Mouse (Mus musculus): Measurements from ENCODE around the gene Gm11011. TPM values are rescaled to one million over a fixed set of nuclear protein-coding genes. Genes with fewer than 3 reads are reported as not detected.

The Gm11011 gene
- polyA plus RNA-seq, 1 experiment from 2014 or later = not detected

GRCm38 (mm10) chr2:169597357-169597756, 9.8 kb upstream of the Gm11011 start:
- Histone ChIP-seq H3K27me3 (ENCODE audit: control insufficient read depth, insufficient read depth, low read length) (no peaks in the 10 kb centered on the region), H3K27ac (no peak overlapping the region), H3K4me3 (replicated peaks; ENCODE audit: low read length) (no peak overlapping the region), H3K36me3 (replicated peaks; ENCODE audit: control insufficient read depth, insufficient read depth) (no peaks in the 10 kb centered on the region), H3K4me2 (replicated peaks) (no peak overlapping the region), H3K4me1 (replicated peaks; ENCODE audit: control insufficient read depth, insufficient read depth, low read length) (peaks cover 15% of the 10 kb centered on the region; the same call in 1 of the 2 replicates), H3K9me3 (ENCODE audit: control insufficient read depth, low read length) (no peaks in the 10 kb centered on the region), H3K9ac (no peak overlapping the region)
- DNase-seq (ENCODE audit: low spot score) (no peak), ATAC-seq (ENCODE audit: low FRiP score) (no peak)
- 34% methylated on average over 6 of the region's 6 CpGs for WGBS

GRCm38 (mm10) chr2:169593742-169594141, 6.2 kb upstream of the Gm11011 start:
- no peak for DNase-seq (ENCODE audit: low spot score)
- Histone ChIP-seq H3K4me3 (replicated peaks; ENCODE audit: low read length) (no peak overlapping the region), H3K9ac (no peak overlapping the region), H3K27me3 (ENCODE audit: control insufficient read depth, insufficient read depth, low read length) (no peaks in the 10 kb centered on the region), H3K4me1 (replicated peaks; ENCODE audit: control insufficient read depth, insufficient read depth, low read length) (0 out of 2 replicates have a peak, but pooled peaks cover 11% of the 10 kb centered on the region), H3K9me3 (ENCODE audit: control insufficient read depth, low read length) (no peaks in the 10 kb centered on the region), H3K4me2 (replicated peaks) (no peak overlapping the region), H3K27ac (no peak overlapping the region), H3K36me3 (replicated peaks; ENCODE audit: control insufficient read depth, insufficient read depth) (no peaks in the 10 kb centered on the region)
- 56% methylated on average over 3 of the region's 3 CpGs for WGBS
- ATAC-seq (ENCODE audit: low FRiP score) = no peak

GRCm38 (mm10) chr2:169590412-169590811, 2.9 kb upstream of the Gm11011 start:
- 68% methylated on average over 8 of the region's 8 CpGs for WGBS
- DNase-seq (ENCODE audit: low spot score) (no peak), ATAC-seq (ENCODE audit: low FRiP score) (no peak)
- H3K9me3 ChIP-seq (ENCODE audit: control insufficient read depth, low read length) = no peaks in the 10 kb centered on the region
- H3K9ac ChIP-seq = no peak overlapping the region
- H3K36me3 ChIP-seq (replicated peaks; ENCODE audit: control insufficient read depth, insufficient read depth) = no peaks in the 10 kb centered on the region
- 0 out of 2 replicates have a peak, but pooled peaks cover 8% of the 10 kb centered on the region for H3K4me1 ChIP-seq (replicated peaks; ENCODE audit: control insufficient read depth, insufficient read depth, low read length)
- H3K4me2 ChIP-seq (replicated peaks) = no peak overlapping the region
- H3K4me3 ChIP-seq (replicated peaks; ENCODE audit: low read length) = no peak overlapping the region
- H3K27me3 ChIP-seq (ENCODE audit: control insufficient read depth, insufficient read depth, low read length) = no peaks in the 10 kb centered on the region
- H3K27ac ChIP-seq = no peak overlapping the region

- DNase-seq (ENCODE audit: low spot score) (no peak), ATAC-seq (ENCODE audit: low FRiP score) (no peak)
- no peaks in the 10 kb centered on the region for H3K27me3 ChIP-seq (ENCODE audit: control insufficient read depth, insufficient read depth, low read length)
- H3K36me3 ChIP-seq (replicated peaks; ENCODE audit: control insufficient read depth, insufficient read depth) = no peaks in the 10 kb centered on the region
- H3K4me3 ChIP-seq (replicated peaks; ENCODE audit: low read length) = no peak overlapping the region
- H3K9me3 ChIP-seq (ENCODE audit: control insufficient read depth, low read length) = no peaks in the 10 kb centered on the region
- H3K4me2 ChIP-seq (replicated peaks) = no peak overlapping the region
- H3K4me1 ChIP-seq (replicated peaks; ENCODE audit: control insufficient read depth, insufficient read depth, low read length) = peaks cover 15% of the 10 kb centered on the region
- H3K9ac ChIP-seq = no peak overlapping the region
- 93% methylated on average over 10 of the region's 10 CpGs for WGBS
- H3K27ac ChIP-seq = no peak overlapping the region
Observed at GRCm38 (mm10) chr2:169589697-169590096, 2.2 kb upstream of the Gm11011 start.

- Histone ChIP-seq H3K36me3 (replicated peaks; ENCODE audit: control insufficient read depth, insufficient read depth) (no peaks in the 10 kb centered on the region), H3K4me1 (replicated peaks; ENCODE audit: control insufficient read depth, insufficient read depth, low read length) (peaks cover 9% of the 10 kb centered on the region), H3K4me2 (replicated peaks) (no peak overlapping the region), H3K27me3 (ENCODE audit: control insufficient read depth, insufficient read depth, low read length) (no peaks in the 10 kb centered on the region), H3K9me3 (ENCODE audit: control insufficient read depth, low read length) (no peaks in the 10 kb centered on the region), H3K27ac (no peak overlapping the region), H3K4me3 (replicated peaks; ENCODE audit: low read length) (no peak overlapping the region), H3K9ac (no peak overlapping the region)
- 94% methylated on average over 3 of the region's 3 CpGs for WGBS
- ATAC-seq (ENCODE audit: low FRiP score) (no peak), DNase-seq (ENCODE audit: low spot score) (no peak)
Observed at GRCm38 (mm10) chr2:169586688-169587087, 857 bp downstream of the Gm11011 start.

- Histone ChIP-seq H3K4me1 (replicated peaks; ENCODE audit: control insufficient read depth, insufficient read depth, low read length) (peaks cover 9% of the 10 kb centered on the region), H3K27ac (no peak overlapping the region), H3K9ac (no peak overlapping the region), H3K4me2 (replicated peaks) (no peak overlapping the region), H3K9me3 (ENCODE audit: control insufficient read depth, low read length) (no peaks in the 10 kb centered on the region), H3K27me3 (ENCODE audit: control insufficient read depth, insufficient read depth, low read length) (no peaks in the 10 kb centered on the region), H3K4me3 (replicated peaks; ENCODE audit: low read length) (no peak overlapping the region), H3K36me3 (replicated peaks; ENCODE audit: control insufficient read depth, insufficient read depth) (no peaks in the 10 kb centered on the region)
- whole genome bisulfite sequencing = 74% methylated on average over 12 of the region's 12 CpGs
- no peak for DNase-seq (ENCODE audit: low spot score)
- no peak for ATAC-seq (ENCODE audit: low FRiP score)
Observed at GRCm38 (mm10) chr2:169585631-169586285, 1.8 kb downstream of the Gm11011 start.

GRCm38 (mm10) chr2:169584745-169585456, 2.6 kb downstream of the Gm11011 start:
- no peaks in the 10 kb centered on the region for H3K27me3 ChIP-seq (ENCODE audit: control insufficient read depth, insufficient read depth, low read length)
- H3K36me3 ChIP-seq (replicated peaks; ENCODE audit: control insufficient read depth, insufficient read depth) = no peaks in the 10 kb centered on the region
- no peak for DNase-seq (ENCODE audit: low spot score)
- no peaks in the 10 kb centered on the region for H3K9me3 ChIP-seq (ENCODE audit: control insufficient read depth, low read length)
- H3K4me3 ChIP-seq (replicated peaks; ENCODE audit: low read length) = no peak overlapping the region
- H3K27ac ChIP-seq = 0 out of 2 replicates have a peak overlapping the region, but pooled peaks have one; percentile 11
- ATAC-seq (ENCODE audit: low FRiP score) = no peak
- H3K4me1 ChIP-seq (replicated peaks; ENCODE audit: control insufficient read depth, insufficient read depth, low read length) = peaks cover 9% of the 10 kb centered on the region
- WGBS = 47% methylated on average over 15 of the region's 15 CpGs
- H3K9ac ChIP-seq = 0 out of 2 replicates have a peak overlapping the region, but pooled peaks have one; percentile 4
- H3K4me2 ChIP-seq (replicated peaks) = no peak overlapping the region

- H3K9me3 ChIP-seq (ENCODE audit: control insufficient read depth, low read length) = no peaks in the 10 kb centered on the region
- no peak overlapping the region for H3K27ac ChIP-seq
- no peak for ATAC-seq (ENCODE audit: low FRiP score)
- H3K27me3 ChIP-seq (ENCODE audit: control insufficient read depth, insufficient read depth, low read length) = no peaks in the 10 kb centered on the region
- H3K9ac ChIP-seq = no peak overlapping the region
- 92% methylated on average over 3 of the region's 3 CpGs for WGBS
- no peak overlapping the region for H3K4me3 ChIP-seq (replicated peaks; ENCODE audit: low read length)
- H3K36me3 ChIP-seq (replicated peaks; ENCODE audit: control insufficient read depth, insufficient read depth) = no peaks in the 10 kb centered on the region
- DNase-seq (ENCODE audit: low spot score) = no peak
- H3K4me2 ChIP-seq (replicated peaks) = no peak overlapping the region
- peaks cover 9% of the 10 kb centered on the region for H3K4me1 ChIP-seq (replicated peaks; ENCODE audit: control insufficient read depth, insufficient read depth, low read length)
Observed at GRCm38 (mm10) chr2:169583476-169583875, 4.1 kb downstream of the Gm11011 start.

- Histone ChIP-seq H3K9me3 (ENCODE audit: control insufficient read depth, low read length) (no peaks in the 10 kb centered on the region), H3K4me1 (replicated peaks; ENCODE audit: control insufficient read depth, insufficient read depth, low read length) (no peaks in the 10 kb centered on the region), H3K27ac (no peak overlapping the region), H3K9ac (no peak overlapping the region), H3K27me3 (ENCODE audit: control insufficient read depth, insufficient read depth, low read length) (no peaks in the 10 kb centered on the region), H3K4me2 (replicated peaks) (no peak overlapping the region), H3K4me3 (replicated peaks; ENCODE audit: low read length) (no peak overlapping the region), H3K36me3 (replicated peaks; ENCODE audit: control insufficient read depth, insufficient read depth) (no peaks in the 10 kb centered on the region)
- ATAC-seq (ENCODE audit: low FRiP score) (no peak), DNase-seq (ENCODE audit: low spot score) (no peak)
- WGBS = 71% methylated on average over 7 of the region's 7 CpGs
Observed at GRCm38 (mm10) chr2:169577508-169578196, 9.9 kb downstream of the Gm11011 start.
